Mouse (Mus musculus) stomach, postnatal 0 days (tissue): ENCODE measurements around the gene Zbtb9. TPM values are rescaled to one million over a fixed set of nuclear protein-coding genes. Genes with fewer than 3 reads are reported as not detected.

ENCODE experiments used
- ATAC-seq: fragments of 200-750 bp; cut with Nextera tagmentation; 2 replicates; pipeline ENCODE4 v1.8.0; 2017; ENCODE audit not compliant: low FRiP score, low TSS enrichment
- DNase-seq: peaks from one replicate; pipeline ENCODE4 v3.0.0-alpha.2; 2016; ENCODE audit warnings: low spot score
- H3K27ac ChIP-seq: fragments of 300-500 bp; sonication (generic); replicated peaks from 2 replicates; pipeline ENCODE4 v1.5.1; 2014; ENCODE audit warnings: mild to moderate bottlenecking, control low read depth
- H3K27me3 ChIP-seq: fragments of 300-500 bp; sonication (generic); 2 replicates; pipeline ENCODE4 v1.6.1; 2014; ENCODE audit warnings: low read length; ENCODE audit not compliant: control insufficient read depth, insufficient read depth
- H3K36me3 ChIP-seq: fragments of 300-500 bp; sonication (generic); 2 replicates; pipeline ENCODE4 v1.6.1; 2014; ENCODE audit warnings: low read length, mixed read lengths; ENCODE audit not compliant: control insufficient read depth, insufficient read depth
- H3K4me1 ChIP-seq: fragments of 300-500 bp; sonication (generic); replicated peaks from 2 replicates; pipeline ENCODE4 v1.6.1; 2014; ENCODE audit warnings: antibody characterized with exemption; ENCODE audit not compliant: control insufficient read depth, insufficient read depth
- H3K4me2 ChIP-seq: fragments of 300-500 bp; sonication (generic); replicated peaks from 2 replicates; pipeline ENCODE4 v1.6.1; 2014; ENCODE audit warnings: low read depth, mild to moderate bottlenecking, control low read depth, moderate library complexity
- H3K4me3 ChIP-seq: fragments of 300-500 bp; sonication (generic); 2 replicates; pipeline ENCODE4 v1.5.1; 2014; ENCODE audit warnings: low read depth, low read length, control low read depth
- H3K9ac ChIP-seq: fragments of 300-500 bp; sonication (generic); 2 replicates; pipeline ENCODE4 v1.6.1; 2014; ENCODE audit warnings: mild to moderate bottlenecking, low read length, control low read depth, mixed read lengths
- H3K9me3 ChIP-seq: fragments of 300-500 bp; sonication (generic); 2 replicates; pipeline ENCODE4 v1.6.1; 2016; ENCODE audit warnings: low read length; ENCODE audit not compliant: control insufficient read depth
- CTCF ChIP-seq: IDR thresholded peaks from 2 replicates; pipeline ENCODE4 v1.5.1; 2016; ENCODE audit warnings: antibody characterized with exemption, low read depth, mild to moderate bottlenecking, moderate library complexity
- EP300 ChIP-seq: optimal IDR thresholded peaks from 2 replicates; pipeline ENCODE3; 2016; ENCODE audit warnings: antibody characterized with exemption
- WGBS: fragments of 180-500 bp; shearing (Covaris S2); extraction: QIAGEN DNeasy Blood & Tissue Kit; methylation state at CpG from one replicate; pipeline ENCODE4 v1.1.7; 2014; 5-methylcytosine and 5-hydroxymethylcytosine counted together
- polyA plus RNA-seq: library from polyadenylated mRNA; unstranded; fragments of >200 nt; fragmentation: Nextera tagmentation; extraction: Ambion mirVana; gene quantifications from 2 replicates; pipeline ENCODE4 v1.2.1, GENCODE M21; 2015

Zbtb9 gene
- polyA plus RNA-seq, 1 experiment from 2014 or later: 6.9 TPM

GRCm38 (mm10) chr17:26949866-26950265 lies 23.1 kb upstream of the Zbtb9 start:
- Histone ChIP-seq H3K36me3 (no peaks in the 10 kb centered on the region), H3K27ac (no peak overlapping the region), H3K9me3 (no peaks in the 10 kb centered on the region), H3K4me2 (no peak overlapping the region), H3K4me1 (peaks cover 4% of the 10 kb centered on the region), H3K4me3 (no peak overlapping the region), H3K27me3 (no peaks in the 10 kb centered on the region), H3K9ac (no peak overlapping the region)
- no peak for TF ChIP-seq EP300
- TF ChIP-seq CTCF: no peak
- 39% methylated on average over 5 of the region's 5 CpGs for WGBS
- DNase-seq: no peak
- ATAC-seq: no peak

- no peak overlapping the region for H3K27ac ChIP-seq
- H3K4me1 ChIP-seq: peaks cover 4% of the 10 kb centered on the region
- H3K4me3 ChIP-seq: peak overlapping the region; percentile 26
Measured at GRCm38 (mm10) chr17:26950560-26951288, 22.2 kb upstream of the Zbtb9 start.

GRCm38 (mm10) chr17:26951406-26951805 lies 21.6 kb upstream of the Zbtb9 start:
- Histone ChIP-seq H3K4me1 (peaks cover 4% of the 10 kb centered on the region), H3K4me3 (peak overlapping the region; percentile 26), H3K9ac (peak overlapping the region; percentile 43), H3K36me3 (no peaks in the 10 kb centered on the region), H3K27me3 (no peaks in the 10 kb centered on the region), H3K27ac (no peak overlapping the region), H3K9me3 (no peaks in the 10 kb centered on the region), H3K4me2 (peak overlapping the region; percentile 49)
- DNase-seq: peak; percentile 78
- 2% methylated on average over 8 of the region's 11 CpGs for WGBS
- no peak for TF ChIP-seq CTCF
- ATAC-seq: peak; percentile 39; the same call in 1 of the 2 replicates

More at GRCm38 (mm10) chr17:26950560-26951288, 22.2 kb upstream of the Zbtb9 start:
- TF ChIP-seq EP300 (no peak), CTCF (no peak)
- H3K4me2 ChIP-seq: peak overlapping the region; percentile 49
- no peaks in the 10 kb centered on the region for H3K27me3 ChIP-seq
- ATAC-seq (no peak), DNase-seq (no peak)
- 27% methylated on average over 7 of the region's 7 CpGs for WGBS
- H3K9ac ChIP-seq: peak overlapping the region; percentile 43
- H3K36me3 ChIP-seq: no peaks in the 10 kb centered on the region
- H3K9me3 ChIP-seq: no peaks in the 10 kb centered on the region

- DNase-seq (no peak), ATAC-seq (no peak)
- TF ChIP-seq EP300 (no peak), CTCF (no peak)
- Histone ChIP-seq H3K4me2 (peak overlapping the region; percentile 49), H3K27me3 (no peaks in the 10 kb centered on the region), H3K36me3 (no peaks in the 10 kb centered on the region; the same call in 1 of the 2 replicates), H3K9me3 (no peaks in the 10 kb centered on the region), H3K27ac (no peak overlapping the region), H3K4me1 (peaks cover 4% of the 10 kb centered on the region), H3K4me3 (peak overlapping the region; percentile 26), H3K9ac (peak overlapping the region; percentile 31)
- WGBS: 29% methylated on average over 21 of the region's 23 CpGs
Measured at GRCm38 (mm10) chr17:26951952-26952877, 20.8 kb upstream of the Zbtb9 start.

GRCm38 (mm10) chr17:26953201-26953600 lies 19.8 kb upstream of the Zbtb9 start:
- TF ChIP-seq EP300 (no peak), CTCF (no peak)
- no peaks in the 10 kb centered on the region for H3K27me3 ChIP-seq
- WGBS: 50% methylated on average over 6 of the region's 6 CpGs
- no peak overlapping the region for H3K27ac ChIP-seq
- H3K4me2 ChIP-seq: no peak overlapping the region
- H3K36me3 ChIP-seq: no peaks in the 10 kb centered on the region; the same call in 1 of the 2 replicates
- no peaks in the 10 kb centered on the region for H3K9me3 ChIP-seq
- DNase-seq (no peak), ATAC-seq (no peak)
- no peak overlapping the region for H3K9ac ChIP-seq
- H3K4me3 ChIP-seq: no peak overlapping the region
- H3K4me1 ChIP-seq: peaks cover 4% of the 10 kb centered on the region
